Mouse (Mus musculus) urinary bladder, adult 2 months (tissue): ENCODE results near the gene Pdcd7. TPM values are rescaled to one million over a fixed set of nuclear protein-coding genes. Genes with fewer than 3 reads are reported as not detected.

Source experiments
- DNase-seq: peaks from one replicate; pipeline ENCODE4 v3.0.0; 2022; ENCODE audit warnings: low spot score
- polyA plus RNA-seq: library from polyadenylated mRNA; depleted of rRNA; stranded (reverse); fragments of >200 nt; gene quantifications from 2 replicates; pipeline ENCODE4 v1.2.3, GENCODE M21; 2012

Pdcd7 gene
- polyA plus RNA-seq, 1 experiment, result 14.4 TPM

- no peak for DNase-seq
These were observed 10.7 kb downstream of the Pdcd7 start for GRCm38 (mm10) chr9:65356561-65356960.

GRCm38 (mm10) chr9:65356971-65357370 lies 11.1 kb downstream of the Pdcd7 start:
- no peak for DNase-seq

GRCm38 (mm10) chr9:65358956-65359480 lies 13.1 kb downstream of the Pdcd7 start:
- no peak for DNase-seq

- DNase-seq, result no peak
These were observed 14.9 kb downstream of the Pdcd7 start, which contains the start of gene Ubap1l for GRCm38 (mm10) chr9:65360641-65361448. Gene Ubap1l (plus strand): TSS chr9:65361041.

- no peak for DNase-seq
These were observed 17.8 kb downstream of the Pdcd7 start for GRCm38 (mm10) chr9:65363684-65364083.

GRCm38 (mm10) chr9:65365721-65366120 lies 19.8 kb downstream of the Pdcd7 start:
- DNase-seq, result no peak

GRCm38 (mm10) chr9:65371756-65372155 lies 25.9 kb downstream of the Pdcd7 start:
- no peak for DNase-seq

- DNase-seq, result no peak
These were observed 26.5 kb downstream of the Pdcd7 start for GRCm38 (mm10) chr9:65372449-65372848.

- no peak for DNase-seq
These were observed 28.7 kb downstream of the Pdcd7 start for GRCm38 (mm10) chr9:65374468-65375162.

- no peak for DNase-seq
These were observed 29.4 kb downstream of the Pdcd7 start for GRCm38 (mm10) chr9:65375163-65375934.

GRCm38 (mm10) chr9:65381017-65381590 lies 35.2 kb downstream of the Pdcd7 start:
- DNase-seq, result no peak

GRCm38 (mm10) chr9:65382031-65382750 lies 36.3 kb downstream of the Pdcd7 start:
- DNase-seq, result no peak

- no peak for DNase-seq
These were observed 36.8 kb downstream of the Pdcd7 start for GRCm38 (mm10) chr9:65382751-65383097.

- no peak for DNase-seq
These were observed 38.4 kb downstream of the Pdcd7 start for GRCm38 (mm10) chr9:65384276-65384675.

- no peak for DNase-seq
These were observed 40.7 kb downstream of the Pdcd7 start for GRCm38 (mm10) chr9:65386373-65387140.

- no peak for DNase-seq
These were observed 45.1 kb downstream of the Pdcd7 start for GRCm38 (mm10) chr9:65390752-65391612.

- DNase-seq, result no peak
These were observed 45.7 kb downstream of the Pdcd7 start, which contains the start of gene Kbtbd13 for GRCm38 (mm10) chr9:65391613-65391964. Gene Kbtbd13 (minus strand): TSS chr9:65391652.

- no peak for DNase-seq
These were observed 46.9 kb downstream of the Pdcd7 start for GRCm38 (mm10) chr9:65392638-65393364.

GRCm38 (mm10) chr9:65393606-65394005 lies 47.7 kb downstream of the Pdcd7 start:
- no peak for DNase-seq
